Mouse (Mus musculus): Measurements from ENCODE around the gene Smpdl3b. TPM values are rescaled to one million over a fixed set of nuclear protein-coding genes. Genes with fewer than 3 reads are reported as not detected.
"Not testable (repeated sequence)": the region's sequence is repeated elsewhere in the genome, so short reads cannot be mapped to it uniquely, and the experiment has no call there.

Smpdl3b gene
- polyA plus RNA-seq, 1 experiment from 2014 or later = 4.6 TPM

DNA sequence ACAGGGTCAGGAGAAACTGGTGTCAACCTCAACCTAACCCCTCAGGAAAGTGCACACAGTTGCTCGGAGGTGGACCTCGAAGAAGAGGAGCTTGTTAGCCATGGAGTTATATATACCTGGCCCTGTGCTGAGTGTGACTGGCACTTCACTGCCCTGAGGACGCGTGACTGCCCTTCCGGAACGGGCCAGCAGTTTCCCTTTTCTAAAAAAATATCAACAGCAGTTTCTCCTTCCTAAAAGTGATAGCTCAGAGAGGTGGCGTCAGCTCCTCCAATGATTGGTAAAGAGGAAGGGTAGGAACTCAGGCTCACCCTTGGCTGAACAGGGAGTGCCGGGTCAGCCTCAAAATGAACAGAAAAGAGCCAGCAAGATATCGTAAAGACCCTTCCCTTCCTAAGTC lies 37.0 kb upstream of the Smpdl3b start:
- ATAC-seq (ENCODE audit: insufficient number of reproducible peaks, low FRiP score, low TSS enrichment, low read depth) (no peak), DNase-seq (ENCODE audit: low spot score) (no peak)
- no peaks in the 10 kb centered on the region for H3K36me3 ChIP-seq (ENCODE audit: control insufficient read depth, insufficient read depth, low read length)
- no peak overlapping the region for H3K27ac ChIP-seq (replicated peaks; ENCODE audit: low read depth, low read length)
- no peaks in the 10 kb centered on the region for H3K9me3 ChIP-seq (ENCODE audit: control insufficient read depth, low read length)
- WGBS = 83% methylated on average over 9 of the region's 9 CpGs
- peaks cover 9% of the 10 kb centered on the region for H3K27me3 ChIP-seq (ENCODE audit: control insufficient read depth, insufficient read depth, low read length)
- H3K4me3 ChIP-seq (ENCODE audit: low read depth, low read length) = no peak overlapping the region
- H3K4me1 ChIP-seq (ENCODE audit: control insufficient read depth, insufficient read depth, low read length) = peaks cover 5% of the 10 kb centered on the region; the same call in 1 of the 2 replicates
- no peak overlapping the region for H3K9ac ChIP-seq (ENCODE audit: low read length)
- no peak overlapping the region for H3K4me2 ChIP-seq (ENCODE audit: low read depth, severe bottlenecking)

DNA sequence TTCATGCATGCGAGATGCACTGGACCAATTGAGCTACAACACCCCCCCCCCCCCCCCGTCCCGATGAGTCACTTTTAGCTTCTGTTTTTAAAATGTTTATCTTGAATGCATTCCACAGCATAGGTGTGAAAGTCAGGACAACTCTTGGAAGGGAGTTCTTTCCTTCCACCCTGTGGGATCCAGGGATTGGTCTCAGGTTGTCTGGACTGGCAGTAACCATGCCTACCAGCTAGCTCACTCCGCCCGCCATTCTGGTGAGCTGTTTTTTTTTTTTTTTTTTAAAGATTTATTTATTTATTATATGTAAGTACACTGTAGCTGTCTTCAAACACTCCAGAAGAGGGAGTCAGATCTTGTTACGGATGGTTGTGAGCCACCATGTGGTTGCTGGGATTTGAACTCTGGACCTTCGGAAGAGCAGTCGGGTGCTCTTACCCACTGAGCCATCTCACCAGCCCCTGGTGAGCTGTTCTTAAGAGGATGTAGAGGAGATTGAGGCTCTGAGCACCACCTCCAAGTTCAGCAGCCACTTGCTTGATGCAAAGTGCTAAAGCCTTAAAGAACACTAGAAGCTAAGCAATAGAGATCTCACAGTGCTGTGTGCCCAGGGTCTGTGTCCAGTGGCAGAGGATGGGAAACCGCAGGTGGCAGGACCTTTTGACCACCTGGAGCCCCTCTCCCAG lies 36.4 kb upstream of the Smpdl3b start:
- not testable (repeated sequence) for H3K27me3 ChIP-seq (ENCODE audit: control insufficient read depth, insufficient read depth, low read length); H3K4me1 ChIP-seq (ENCODE audit: control insufficient read depth, insufficient read depth, low read length); H3K9me3 ChIP-seq (ENCODE audit: control insufficient read depth, low read length); H3K27ac ChIP-seq (replicated peaks; ENCODE audit: low read depth, low read length); ATAC-seq (ENCODE audit: insufficient number of reproducible peaks, low FRiP score, low TSS enrichment, low read depth); H3K4me2 ChIP-seq (ENCODE audit: low read depth, severe bottlenecking); H3K4me3 ChIP-seq (ENCODE audit: low read depth, low read length); H3K9ac ChIP-seq (ENCODE audit: low read length); H3K36me3 ChIP-seq (ENCODE audit: control insufficient read depth, insufficient read depth, low read length); DNase-seq (ENCODE audit: low spot score)
- 87% methylated on average over 8 of the region's 9 CpGs for WGBS

DNA sequence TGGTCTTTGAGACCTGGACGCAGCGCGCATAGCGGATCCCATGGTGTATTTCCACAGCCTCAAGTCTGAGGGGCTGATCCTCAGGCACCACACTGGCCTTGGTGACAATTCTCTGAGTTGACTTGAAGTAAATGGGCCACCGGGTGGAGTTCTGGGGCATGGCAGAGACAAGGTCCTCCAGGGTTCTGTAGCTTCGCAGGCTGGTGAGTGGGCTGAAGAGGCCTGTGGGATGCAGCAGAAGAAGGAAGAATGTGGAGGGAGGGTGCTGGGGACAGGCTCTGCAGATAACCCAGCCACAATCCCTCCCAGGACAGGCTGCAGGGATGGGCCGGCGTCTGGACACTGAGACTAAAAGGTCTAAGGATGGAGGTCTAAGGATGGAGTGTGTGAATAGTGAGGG lies 32.7 kb upstream of the Smpdl3b start:
- Histone ChIP-seq H3K4me2 (ENCODE audit: low read depth, severe bottlenecking) (no peak overlapping the region), H3K4me3 (ENCODE audit: low read depth, low read length) (no peak overlapping the region), H3K9ac (ENCODE audit: low read length) (no peak overlapping the region), H3K9me3 (ENCODE audit: control insufficient read depth, low read length) (no peaks in the 10 kb centered on the region), H3K27me3 (ENCODE audit: control insufficient read depth, insufficient read depth, low read length) (peaks cover 3% of the 10 kb centered on the region), H3K27ac (replicated peaks; ENCODE audit: low read depth, low read length) (no peak overlapping the region), H3K4me1 (ENCODE audit: control insufficient read depth, insufficient read depth, low read length) (no peaks in the 10 kb centered on the region), H3K36me3 (ENCODE audit: control insufficient read depth, insufficient read depth, low read length) (no peaks in the 10 kb centered on the region)
- DNase-seq (ENCODE audit: low spot score) = no peak
- WGBS = 93% methylated on average over 8 of the region's 8 CpGs
- no peak for ATAC-seq (ENCODE audit: insufficient number of reproducible peaks, low FRiP score, low TSS enrichment, low read depth)

- H3K9ac ChIP-seq (ENCODE audit: low read length) = no peak overlapping the region
Measured at GRCm38 (mm10) chr4:132785228-132785627, 28.2 kb upstream of the Smpdl3b start.

GRCm38 (mm10) chr4:132783732-132784131 lies 26.7 kb upstream of the Smpdl3b start:
- ATAC-seq (ENCODE audit: insufficient number of reproducible peaks, low FRiP score, low TSS enrichment, low read depth) (no peak), DNase-seq (ENCODE audit: low spot score) (no peak)
- no peak overlapping the region for H3K4me2 ChIP-seq (ENCODE audit: low read depth, severe bottlenecking)
- peaks cover 8% of the 10 kb centered on the region; the same call in 1 of the 2 replicates for H3K36me3 ChIP-seq (ENCODE audit: control insufficient read depth, insufficient read depth, low read length)
- H3K27me3 ChIP-seq (ENCODE audit: control insufficient read depth, insufficient read depth, low read length) = no peaks in the 10 kb centered on the region
- H3K27ac ChIP-seq (replicated peaks; ENCODE audit: low read depth, low read length) = no peak overlapping the region
- H3K9me3 ChIP-seq (ENCODE audit: control insufficient read depth, low read length) = no peaks in the 10 kb centered on the region
- H3K4me3 ChIP-seq (ENCODE audit: low read depth, low read length) = no peak overlapping the region
- H3K4me1 ChIP-seq (ENCODE audit: control insufficient read depth, insufficient read depth, low read length) = no peaks in the 10 kb centered on the region
- WGBS = 93% methylated on average over 2 of the region's 2 CpGs
- H3K9ac ChIP-seq (ENCODE audit: low read length) = no peak overlapping the region

More at GRCm38 (mm10) chr4:132785228-132785627, 28.2 kb upstream of the Smpdl3b start:
- no peak for DNase-seq (ENCODE audit: low spot score)
- Histone ChIP-seq H3K27ac (replicated peaks; ENCODE audit: low read depth, low read length) (no peak overlapping the region), H3K36me3 (ENCODE audit: control insufficient read depth, insufficient read depth, low read length) (no peaks in the 10 kb centered on the region), H3K27me3 (ENCODE audit: control insufficient read depth, insufficient read depth, low read length) (no peaks in the 10 kb centered on the region), H3K4me2 (ENCODE audit: low read depth, severe bottlenecking) (no peak overlapping the region), H3K4me1 (ENCODE audit: control insufficient read depth, insufficient read depth, low read length) (no peaks in the 10 kb centered on the region), H3K4me3 (ENCODE audit: low read depth, low read length) (no peak overlapping the region), H3K9me3 (ENCODE audit: control insufficient read depth, low read length) (no peaks in the 10 kb centered on the region)
- no peak for ATAC-seq (ENCODE audit: insufficient number of reproducible peaks, low FRiP score, low TSS enrichment, low read depth)
- WGBS = 87% methylated on average over 13 of the region's 13 CpGs

- no peak overlapping the region for H3K9ac ChIP-seq (ENCODE audit: low read length)
- WGBS = 89% methylated on average over 4 of the region's 4 CpGs
- no peak for ATAC-seq (ENCODE audit: insufficient number of reproducible peaks, low FRiP score, low TSS enrichment, low read depth)
Measured at GRCm38 (mm10) chr4:132780288-132780687, 23.2 kb upstream of the Smpdl3b start.

GRCm38 (mm10) chr4:132778562-132779201 lies 21.6 kb upstream of the Smpdl3b start:
- Histone ChIP-seq H3K36me3 (ENCODE audit: control insufficient read depth, insufficient read depth, low read length) (peaks cover 46% of the 10 kb centered on the region), H3K4me2 (ENCODE audit: low read depth, severe bottlenecking) (no peak overlapping the region), H3K9me3 (ENCODE audit: control insufficient read depth, low read length) (no peaks in the 10 kb centered on the region), H3K4me1 (ENCODE audit: control insufficient read depth, insufficient read depth, low read length) (no peaks in the 10 kb centered on the region), H3K27ac (replicated peaks; ENCODE audit: low read depth, low read length) (no peak overlapping the region), H3K4me3 (ENCODE audit: low read depth, low read length) (no peak overlapping the region), H3K9ac (ENCODE audit: low read length) (no peak overlapping the region), H3K27me3 (ENCODE audit: control insufficient read depth, insufficient read depth, low read length) (no peaks in the 10 kb centered on the region)
- DNase-seq (ENCODE audit: low spot score) (no peak), ATAC-seq (ENCODE audit: insufficient number of reproducible peaks, low FRiP score, low TSS enrichment, low read depth) (no peak)
- 93% methylated on average over 6 of the region's 6 CpGs for WGBS

More at GRCm38 (mm10) chr4:132780288-132780687, 23.2 kb upstream of the Smpdl3b start:
- H3K27me3 ChIP-seq (ENCODE audit: control insufficient read depth, insufficient read depth, low read length) = no peaks in the 10 kb centered on the region
- no peak overlapping the region for H3K4me2 ChIP-seq (ENCODE audit: low read depth, severe bottlenecking)
- H3K27ac ChIP-seq (replicated peaks; ENCODE audit: low read depth, low read length) = no peak overlapping the region
- no peak overlapping the region for H3K4me3 ChIP-seq (ENCODE audit: low read depth, low read length)
- peaks cover 35% of the 10 kb centered on the region for H3K36me3 ChIP-seq (ENCODE audit: control insufficient read depth, insufficient read depth, low read length)
- H3K9me3 ChIP-seq (ENCODE audit: control insufficient read depth, low read length) = no peaks in the 10 kb centered on the region
- DNase-seq (ENCODE audit: low spot score) = no peak
- H3K4me1 ChIP-seq (ENCODE audit: control insufficient read depth, insufficient read depth, low read length) = no peaks in the 10 kb centered on the region

GRCm38 (mm10) chr4:132776764-132777163 lies 19.7 kb upstream of the Smpdl3b start:
- Histone ChIP-seq H3K9me3 (ENCODE audit: control insufficient read depth, low read length) (no peaks in the 10 kb centered on the region), H3K4me1 (ENCODE audit: control insufficient read depth, insufficient read depth, low read length) (no peaks in the 10 kb centered on the region), H3K9ac (ENCODE audit: low read length) (no peak overlapping the region), H3K36me3 (ENCODE audit: control insufficient read depth, insufficient read depth, low read length) (peaks cover 52% of the 10 kb centered on the region), H3K27me3 (ENCODE audit: control insufficient read depth, insufficient read depth, low read length) (no peaks in the 10 kb centered on the region), H3K27ac (replicated peaks; ENCODE audit: low read depth, low read length) (no peak overlapping the region), H3K4me3 (ENCODE audit: low read depth, low read length) (no peak overlapping the region), H3K4me2 (ENCODE audit: low read depth, severe bottlenecking) (no peak overlapping the region)
- 93% methylated on average over 5 of the region's 5 CpGs for WGBS
- DNase-seq (ENCODE audit: low spot score) (peak; percentile 67), ATAC-seq (ENCODE audit: insufficient number of reproducible peaks, low FRiP score, low TSS enrichment, low read depth) (no peak)

Data from limb, embryonic 11.5 days (tissue).